Mouse (Mus musculus): Measurements from ENCODE around the gene Zfp964. TPM values are rescaled to one million over a fixed set of nuclear protein-coding genes. Genes with fewer than 3 reads are reported as not detected.
"Not testable (repeated sequence)": the region's sequence is repeated elsewhere in the genome, so short reads cannot be mapped to it uniquely, and the experiment has no call there.

Zfp964 gene
- 1.8 TPM in 2 replicates for polyA plus RNA-seq (2015; fragmentation: Nextera tagmentation; extraction: Ambion mirVana)

DNA sequence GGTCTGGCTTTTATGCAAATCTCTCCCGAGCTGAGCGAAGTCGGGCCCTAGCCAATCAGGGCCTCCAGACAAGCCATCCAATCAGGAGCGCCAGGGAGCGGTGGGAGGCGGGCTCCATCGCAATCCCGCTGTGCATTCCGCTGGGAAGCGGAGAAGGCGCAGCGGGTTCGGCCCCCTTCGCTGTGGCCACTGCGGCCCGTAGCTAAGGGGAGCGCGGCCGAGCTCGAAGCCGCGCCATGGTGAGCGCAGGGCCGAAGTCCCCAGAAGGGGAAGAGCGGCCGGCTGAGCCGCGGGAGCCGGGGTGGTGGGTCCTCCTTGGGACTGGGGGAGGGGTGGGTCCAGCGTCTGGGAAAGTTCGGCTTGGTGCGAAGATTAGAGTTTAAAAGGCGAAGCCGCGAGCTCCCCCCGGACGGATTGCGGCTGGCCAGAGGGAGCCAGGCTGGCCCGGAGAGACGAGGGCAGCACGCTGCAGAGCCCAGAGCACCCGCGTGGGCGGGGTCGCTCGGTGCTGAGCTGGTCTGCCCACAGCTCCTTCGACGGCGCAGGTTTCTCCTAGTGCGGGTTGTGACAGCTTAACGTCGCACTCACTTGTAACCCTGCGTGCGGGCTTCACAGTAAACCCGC lies at the start of gene Zfp964:
TSS of gene Zfp964 (plus strand) at position 122 of the 624 bp plus-strand sequence.
- Histone ChIP-seq H3K4me1 (peaks cover 10% of the 10 kb centered on the region), H3K36me3 (no peaks in the 10 kb centered on the region), H3K9ac (peak within 1 kb of the TSS; percentile 64), H3K4me3 (peak within 1 kb of the TSS; percentile 69), H3K27ac (peak within 1 kb of the TSS; percentile 88), H3K9me3 (no peaks in the 10 kb centered on the region), H3K27me3 (no peaks in the 10 kb centered on the region), H3K4me2 (peak within 1 kb of the TSS; percentile 81)
- WGBS: under 1% methylated on average over 55 of the region's 55 CpGs
- peak; percentile 98 for ATAC-seq (ENCODE audit: insufficient number of reproducible peaks, low FRiP score, low TSS enrichment, low read depth)

DNA sequence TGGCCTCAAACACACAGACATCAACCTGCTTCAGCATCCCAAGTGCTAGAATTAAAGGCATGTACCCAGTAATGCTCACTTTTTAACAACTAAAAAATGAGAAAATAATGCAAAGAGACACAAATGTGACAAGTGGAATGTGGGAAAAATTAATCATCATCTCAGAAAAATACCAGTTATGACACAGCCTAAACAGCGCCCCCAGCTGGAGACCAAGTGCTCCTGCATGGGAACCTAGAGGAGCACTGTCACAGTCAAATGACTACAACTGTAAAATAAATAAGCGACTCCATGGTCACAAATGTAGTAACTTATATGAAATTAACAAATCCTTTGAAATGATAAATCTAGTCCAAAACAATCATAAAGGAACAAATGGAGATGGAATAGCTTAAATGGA lies 39.6 kb upstream of the Zfp964 start:
- Histone ChIP-seq H3K4me1 (no peaks in the 10 kb centered on the region), H3K27ac (no peak overlapping the region), H3K4me3 (no peak overlapping the region), H3K4me2 (no peak overlapping the region), H3K27me3 (no peaks in the 10 kb centered on the region), H3K9me3 (no peaks in the 10 kb centered on the region), H3K36me3 (peaks cover 60% of the 10 kb centered on the region), H3K9ac (no peak overlapping the region)
- WGBS: 64% methylated on average over 2 of the region's 2 CpGs
- no peak for ATAC-seq (ENCODE audit: insufficient number of reproducible peaks, low FRiP score, low TSS enrichment, low read depth)

DNA sequence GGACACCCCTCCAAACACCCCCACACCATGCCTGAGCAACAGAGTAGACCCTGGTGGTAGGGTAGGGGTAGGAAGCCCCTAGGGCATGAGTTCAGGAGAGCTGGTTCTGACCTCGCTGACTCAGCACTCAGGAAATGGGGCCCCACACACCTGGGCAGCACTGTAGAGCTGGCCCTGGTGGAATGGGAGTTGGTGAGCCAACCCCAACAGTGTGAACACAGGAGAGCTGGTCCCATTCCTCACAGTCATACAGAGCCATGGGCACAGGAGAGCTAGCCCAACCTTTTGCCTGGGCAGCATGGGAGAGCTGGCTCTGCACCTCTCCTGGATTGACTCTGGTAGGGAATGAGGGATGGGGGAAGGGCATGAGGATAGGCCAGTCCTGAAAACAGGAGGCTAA lies 36.2 kb upstream of the Zfp964 start:
- no peak overlapping the region for H3K4me3 ChIP-seq
- H3K27ac ChIP-seq: no peak overlapping the region
- H3K9ac ChIP-seq: no peak overlapping the region
- H3K27me3 ChIP-seq: no peaks in the 10 kb centered on the region
- WGBS: 81% methylated on average over 1 of the region's 1 CpGs
- 0 out of 2 replicates have a peak, but pooled peaks have one; percentile 14 for ATAC-seq (ENCODE audit: insufficient number of reproducible peaks, low FRiP score, low TSS enrichment, low read depth)
- H3K4me2 ChIP-seq: no peak overlapping the region
- no peaks in the 10 kb centered on the region for H3K4me1 ChIP-seq
- peaks cover 34% of the 10 kb centered on the region for H3K36me3 ChIP-seq
- no peaks in the 10 kb centered on the region for H3K9me3 ChIP-seq

DNA sequence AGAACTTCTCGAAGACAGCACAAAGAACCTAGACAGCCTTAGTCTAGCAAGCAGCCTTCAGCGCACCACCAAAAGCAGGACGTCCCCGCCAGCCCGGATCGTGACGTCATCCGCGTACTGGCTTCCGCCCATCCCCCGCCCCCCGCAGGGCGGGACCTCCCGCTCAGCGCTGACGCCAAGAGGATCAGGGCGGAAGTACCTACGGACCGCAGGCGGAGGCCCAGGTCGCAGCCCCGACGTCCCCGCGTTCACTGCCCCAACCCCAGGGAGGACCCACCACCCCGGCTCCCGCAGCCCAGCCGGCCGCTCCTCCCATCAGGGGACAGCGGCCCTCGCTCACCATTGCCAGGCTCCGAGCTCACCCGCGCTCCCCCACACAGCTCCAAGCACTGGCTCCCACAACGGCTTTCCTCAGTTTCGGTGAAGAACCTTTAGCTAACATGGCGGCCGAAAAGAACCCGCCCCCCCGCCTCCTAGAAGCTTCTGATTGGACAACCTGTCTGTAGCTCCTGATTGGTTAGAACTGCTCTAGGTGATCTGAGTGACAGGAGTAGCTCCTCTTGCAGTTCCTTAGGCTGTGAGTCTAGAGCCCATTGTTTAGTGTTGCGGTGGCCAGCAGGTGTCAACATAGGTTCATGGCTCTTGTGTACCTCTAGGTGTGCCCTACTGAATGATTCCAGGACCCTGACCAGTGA lies 29.0 kb upstream of the Zfp964 start, which contains the start of gene Zfp868:
TSS of gene Zfp868 (minus strand) at position 454 of the 695 bp plus-strand sequence.
- no peaks in the 10 kb centered on the region for H3K9me3 ChIP-seq
- H3K9ac ChIP-seq: peak within 1 kb of the TSS; percentile 88
- H3K36me3 ChIP-seq: no peaks in the 10 kb centered on the region
- H3K4me1 ChIP-seq: peaks cover 7% of the 10 kb centered on the region
- peak; percentile 100 for ATAC-seq (ENCODE audit: insufficient number of reproducible peaks, low FRiP score, low TSS enrichment, low read depth)
- H3K27me3 ChIP-seq: no peaks in the 10 kb centered on the region
- under 1% methylated on average over 41 of the region's 41 CpGs for WGBS
- peak within 1 kb of the TSS; percentile 73 for H3K4me3 ChIP-seq
- peak within 1 kb of the TSS; percentile 99 for H3K27ac ChIP-seq
- H3K4me2 ChIP-seq: peak within 1 kb of the TSS; percentile 46

DNA sequence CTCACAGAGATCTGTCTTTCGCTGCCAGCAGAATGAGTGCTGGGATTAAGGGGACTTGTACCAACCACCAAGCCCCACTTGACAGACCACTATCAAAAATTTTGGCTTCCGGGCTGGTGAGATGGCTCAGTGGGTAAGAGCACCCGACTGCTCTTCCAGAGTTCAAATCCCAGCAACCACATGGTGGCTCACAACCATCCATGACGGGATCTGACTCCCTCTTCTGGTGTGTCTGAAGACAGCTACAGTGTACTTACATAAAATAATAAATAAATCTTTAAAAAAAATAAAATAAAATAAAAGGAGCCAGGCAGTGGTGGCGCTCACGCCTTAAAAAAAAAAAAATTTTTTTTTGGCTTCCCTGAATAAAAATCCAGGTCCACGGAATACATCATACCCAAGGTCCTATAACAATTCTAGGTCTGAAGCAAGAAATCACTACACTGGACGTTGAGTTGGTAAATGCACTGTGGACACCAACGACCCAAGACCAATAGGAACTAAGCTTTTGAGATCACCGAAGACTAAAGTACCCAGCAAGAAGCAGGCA lies 396 bp upstream of the Zfp964 start:
- H3K4me1 ChIP-seq: peaks cover 10% of the 10 kb centered on the region
- H3K9me3 ChIP-seq: no peaks in the 10 kb centered on the region
- H3K4me3 ChIP-seq: peak overlapping the region; percentile 69
- H3K27ac ChIP-seq: 0 out of 2 replicates have a peak overlapping the region, but pooled peaks have one; percentile 88
- H3K36me3 ChIP-seq: no peaks in the 10 kb centered on the region
- H3K9ac ChIP-seq: no peak overlapping the region
- 43% methylated on average over 10 of the region's 10 CpGs for WGBS
- no peaks in the 10 kb centered on the region for H3K27me3 ChIP-seq
- no peak for ATAC-seq (ENCODE audit: insufficient number of reproducible peaks, low FRiP score, low TSS enrichment, low read depth)
- peak overlapping the region; percentile 81 for H3K4me2 ChIP-seq

DNA sequence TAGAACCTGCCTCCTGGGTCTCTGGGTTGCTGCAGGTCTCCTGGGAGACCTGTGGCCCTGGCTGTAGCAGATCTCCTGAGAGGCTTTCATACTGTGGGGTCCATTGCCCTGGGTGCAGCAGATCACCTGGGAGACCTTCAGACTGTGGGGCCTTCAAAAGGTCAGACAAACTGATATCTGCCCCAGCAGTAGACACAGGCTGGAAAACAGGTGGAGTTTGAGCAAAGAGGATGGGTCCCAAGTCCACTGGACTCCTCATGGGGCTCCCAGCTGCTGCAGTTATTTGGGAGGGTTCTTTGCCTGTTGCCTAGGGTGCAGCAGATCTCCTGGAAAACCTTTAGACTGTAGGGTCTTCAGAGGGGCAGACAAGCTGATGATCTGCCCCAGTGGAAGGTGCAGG lies 7.0 kb downstream of the Zfp964 start:
- Histone ChIP-seq H3K27me3 (no peaks in the 10 kb centered on the region), H3K36me3 (peaks cover 32% of the 10 kb centered on the region), H3K9ac (no peak overlapping the region), H3K27ac (no peak overlapping the region), H3K4me1 (no peaks in the 10 kb centered on the region), H3K4me2 (no peak overlapping the region), H3K4me3 (no peak overlapping the region), H3K9me3 (no peaks in the 10 kb centered on the region)
- ATAC-seq (ENCODE audit: insufficient number of reproducible peaks, low FRiP score, low TSS enrichment, low read depth): no peak

DNA sequence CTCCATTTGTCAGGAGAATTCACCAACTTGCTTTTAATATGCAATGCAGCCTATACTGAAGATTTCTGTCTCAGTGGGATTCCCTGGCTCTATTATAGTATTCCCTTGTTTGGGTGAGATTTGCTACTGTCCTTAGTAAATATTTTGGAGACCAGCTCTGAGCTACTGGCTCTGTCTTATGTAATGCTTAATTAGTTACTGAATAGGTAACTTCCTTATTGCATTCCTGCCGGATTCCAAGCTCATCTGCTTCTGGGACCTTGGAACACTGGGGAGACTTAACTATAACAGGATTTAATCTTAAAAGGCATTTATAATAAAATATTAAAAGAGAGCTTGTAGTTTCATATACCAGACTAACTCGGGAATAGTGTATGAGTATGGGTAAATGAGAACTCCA lies 10.8 kb downstream of the Zfp964 start:
- WGBS: 83% methylated on average over 2 of the region's 2 CpGs
- not testable (repeated sequence) for H3K27me3 ChIP-seq; H3K4me3 ChIP-seq; H3K27ac ChIP-seq; ATAC-seq (ENCODE audit: insufficient number of reproducible peaks, low FRiP score, low TSS enrichment, low read depth); H3K9ac ChIP-seq; H3K9me3 ChIP-seq; H3K4me2 ChIP-seq; H3K4me1 ChIP-seq
- peaks cover 28% of the 10 kb centered on the region for H3K36me3 ChIP-seq

DNA sequence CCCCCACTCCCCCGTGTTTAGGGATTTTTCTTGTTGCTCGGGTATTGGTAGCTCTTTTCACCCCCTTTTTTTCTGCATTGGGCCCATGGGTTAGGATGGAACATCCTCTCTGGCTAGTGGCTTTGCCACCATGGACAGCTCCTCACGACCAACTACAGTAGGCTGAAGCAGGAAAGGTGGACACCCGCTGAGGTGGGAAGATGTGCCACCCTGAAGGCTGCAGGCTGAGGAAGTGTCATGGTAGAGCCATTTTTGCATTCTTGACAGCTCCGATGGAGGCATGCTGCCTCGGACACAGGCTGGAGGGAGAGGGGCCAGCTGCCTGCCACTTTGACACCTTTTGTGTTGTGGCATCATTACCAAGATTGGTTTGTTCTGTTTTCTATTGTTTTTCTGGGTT lies 47.5 kb downstream of the Zfp964 start:
- H3K27me3 ChIP-seq: no peaks in the 10 kb centered on the region
- H3K27ac ChIP-seq: no peak overlapping the region
- no peak for ATAC-seq (ENCODE audit: insufficient number of reproducible peaks, low FRiP score, low TSS enrichment, low read depth)
- H3K36me3 ChIP-seq: peaks cover 44% of the 10 kb centered on the region
- H3K4me1 ChIP-seq: no peaks in the 10 kb centered on the region
- 75% methylated on average over 6 of the region's 6 CpGs for WGBS
- no peak overlapping the region for H3K9ac ChIP-seq
- H3K9me3 ChIP-seq: no peaks in the 10 kb centered on the region
- no peak overlapping the region for H3K4me3 ChIP-seq
- H3K4me2 ChIP-seq: no peak overlapping the region

DNA sequence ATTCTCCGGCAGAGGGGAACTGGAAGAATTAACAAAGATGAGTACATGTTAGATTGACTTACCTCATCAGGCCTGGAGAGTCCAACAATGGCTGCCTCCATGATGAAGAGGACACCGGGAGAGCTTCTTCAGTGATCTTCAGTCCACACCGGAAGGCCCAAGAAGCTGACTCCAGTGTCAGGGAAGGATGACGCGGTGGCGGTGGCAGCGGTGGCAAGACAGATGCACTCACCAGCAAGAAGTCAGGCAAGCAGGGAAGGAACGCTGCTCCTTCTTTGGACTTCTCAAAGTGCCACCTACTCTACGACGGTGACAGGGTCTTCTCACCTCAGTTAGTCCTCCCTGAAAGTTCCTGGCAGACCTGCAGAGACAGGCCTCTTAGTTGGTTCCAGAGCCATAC lies 56.3 kb downstream of the Zfp964 start, which contains the start of gene Zfp869:
TSS of gene Zfp869 (minus strand) at position 101 of the 400 bp plus-strand sequence.
- Histone ChIP-seq H3K36me3 (peaks cover 66% of the 10 kb centered on the region), H3K4me1 (peaks cover 16% of the 10 kb centered on the region)
- ATAC-seq (ENCODE audit: insufficient number of reproducible peaks, low FRiP score, low TSS enrichment, low read depth); H3K4me3 ChIP-seq; H3K9me3 ChIP-seq; H3K9ac ChIP-seq; H3K4me2 ChIP-seq; H3K27ac ChIP-seq; H3K27me3 ChIP-seq: not testable (repeated sequence)
- WGBS: 97% methylated on average over 8 of the region's 10 CpGs

DNA sequence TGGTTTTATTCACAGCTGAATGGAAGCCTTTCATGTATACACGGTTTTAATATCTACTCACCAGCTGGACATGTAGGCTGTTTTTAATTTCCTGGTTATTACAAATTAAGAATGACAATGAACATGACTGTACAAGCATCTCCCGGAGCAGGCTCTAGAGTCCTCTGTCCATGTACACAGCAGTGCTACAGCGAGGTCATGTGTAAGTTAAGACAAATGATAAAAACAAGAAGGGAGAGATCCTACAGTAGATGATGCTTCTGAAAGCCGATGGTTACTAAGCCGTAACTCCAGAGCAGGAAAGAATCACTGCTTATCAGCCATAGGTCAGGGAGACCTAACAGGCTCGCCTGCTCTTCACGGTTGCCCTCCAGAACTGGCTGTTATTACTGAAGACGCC lies 59.2 kb downstream of the Zfp964 start:
- no peak overlapping the region for H3K4me3 ChIP-seq

DNA sequence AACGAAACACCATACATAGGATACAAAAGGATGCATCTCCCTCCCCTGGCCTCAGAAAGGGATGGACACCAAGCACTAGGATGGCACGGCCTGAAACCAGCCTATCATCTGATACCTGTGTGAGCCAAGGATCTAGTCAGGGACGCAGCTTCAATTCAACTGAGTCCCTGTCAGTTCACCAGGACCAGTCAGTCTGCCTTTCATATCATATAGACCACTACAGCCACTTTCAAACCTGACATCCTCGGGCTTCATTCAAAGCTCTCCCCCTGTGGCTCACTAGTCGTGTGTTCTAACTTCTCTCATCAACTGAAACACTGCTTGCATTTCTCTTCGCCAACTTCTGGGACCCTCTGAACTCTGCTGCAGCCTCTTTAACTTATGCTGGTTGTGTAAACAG lies 61.1 kb downstream of the Zfp964 start:
- Histone ChIP-seq H3K36me3 (peaks cover 21% of the 10 kb centered on the region), H3K4me1 (peaks cover 20% of the 10 kb centered on the region), H3K4me2 (peak overlapping the region; percentile 39), H3K27me3 (no peaks in the 10 kb centered on the region), H3K4me3 (peak overlapping the region; percentile 98), H3K9ac (no peak overlapping the region), H3K27ac (no peak overlapping the region), H3K9me3 (no peaks in the 10 kb centered on the region)
- 81% methylated on average over 6 of the region's 6 CpGs for WGBS
- no peak for ATAC-seq (ENCODE audit: insufficient number of reproducible peaks, low FRiP score, low TSS enrichment, low read depth)

More for the DNA sequence above, 59.2 kb downstream of the Zfp964 start:
- no peaks in the 10 kb centered on the region for H3K9me3 ChIP-seq
- no peak overlapping the region for H3K9ac ChIP-seq
- H3K27me3 ChIP-seq: no peaks in the 10 kb centered on the region
- no peak overlapping the region for H3K4me2 ChIP-seq
- peaks cover 37% of the 10 kb centered on the region for H3K36me3 ChIP-seq
- H3K4me1 ChIP-seq: peaks cover 20% of the 10 kb centered on the region
- WGBS: 85% methylated on average over 8 of the region's 8 CpGs
- no peak overlapping the region for H3K27ac ChIP-seq
- no peak for ATAC-seq (ENCODE audit: insufficient number of reproducible peaks, low FRiP score, low TSS enrichment, low read depth)
